Mouse (Mus musculus): Measurements from ENCODE around the gene Serinc4.

- TF ChIP-seq CTCF (IDR thresholded peaks at IDR 0.05; ENCODE audit: low read depth, low read length) (no peak), POLR2A (IDR thresholded peaks at IDR 0.05; ENCODE audit: insufficient read depth, low read length) (no peak)
These were observed 40.2 kb downstream of the Serinc4 start for GRCm38 (mm10) chr2:121416356-121416755.

Measured in ES-Bruce4 (cell line).